Mouse (Mus musculus) embryonic facial prominence, embryonic 14.5 days (tissue): ENCODE data around the gene Smarcc1. TPM values are rescaled to one million over a fixed set of nuclear protein-coding genes. Genes with fewer than 3 reads are reported as not detected.
"Not testable (repeated sequence)": the region's sequence is repeated elsewhere in the genome, so short reads cannot be mapped to it uniquely, and the experiment has no call there.

Experiments
- ATAC-seq: fragments of 200-750 bp; cut with Nextera tagmentation; 2 replicates; pipeline ENCODE4 v1.8.0; 2017; ENCODE audit warnings: low read depth, moderate number of reproducible peaks, moderate TSS enrichment
- DNase-seq: peaks from one replicate; pipeline ENCODE4 v3.0.0-alpha.2; 2015; ENCODE audit warnings: low spot score
- H3K27ac ChIP-seq: fragments of 300-500 bp; sonication (generic); replicated peaks from 2 replicates; pipeline ENCODE4 v1.5.1; 2014; ENCODE audit warnings: low read depth, mild to moderate bottlenecking, low read length, moderate library complexity
- H3K27me3 ChIP-seq: fragments of 300-500 bp; sonication (generic); replicated peaks from 2 replicates; pipeline ENCODE4 v1.6.1; 2014; ENCODE audit warnings: low read length; ENCODE audit not compliant: control insufficient read depth, insufficient read depth
- H3K36me3 ChIP-seq: fragments of 300-500 bp; sonication (generic); 2 replicates; pipeline ENCODE4 v1.6.1; 2014; ENCODE audit warnings: low read length, mixed read lengths; ENCODE audit not compliant: control insufficient read depth, insufficient read depth
- H3K4me1 ChIP-seq: fragments of 300-500 bp; sonication (generic); 2 replicates; pipeline ENCODE4 v1.6.1; 2014; ENCODE audit warnings: antibody characterized with exemption, low read length; ENCODE audit not compliant: control insufficient read depth, insufficient read depth
- H3K4me2 ChIP-seq: fragments of 300-500 bp; sonication (generic); 2 replicates; pipeline ENCODE4 v1.6.1; 2014; ENCODE audit warnings: low read depth, mild to moderate bottlenecking, low read length, moderate library complexity, mixed read lengths
- H3K4me3 ChIP-seq: fragments of 300-500 bp; sonication (generic); 2 replicates; pipeline ENCODE4 v1.5.1; 2014; ENCODE audit warnings: low read depth, mild to moderate bottlenecking, low read length
- H3K9ac ChIP-seq: fragments of 300-500 bp; sonication (generic); 2 replicates; pipeline ENCODE4 v1.6.1; 2014; ENCODE audit warnings: low read depth, mild to moderate bottlenecking, low read length, moderate library complexity, mixed read lengths
- H3K9me3 ChIP-seq: fragments of 300-500 bp; sonication (generic); 2 replicates; pipeline ENCODE4 v1.6.1; 2016; ENCODE audit warnings: low read length; ENCODE audit not compliant: control insufficient read depth
- WGBS: fragments of 180-500 bp; shearing (Covaris S2); extraction: QIAGEN DNeasy Blood & Tissue Kit; methylation state at CpG from one replicate; pipeline ENCODE4 v1.1.7; 2014; 5-methylcytosine and 5-hydroxymethylcytosine counted together
- polyA plus RNA-seq: library from polyadenylated mRNA; unstranded; fragments of >200 nt; fragmentation: Nextera tagmentation; extraction: Ambion mirVana; gene quantifications from 2 replicates; pipeline ENCODE4 v1.2.1, GENCODE M21; 2014

Gene Smarcc1
- polyA plus RNA-seq, 1 experiment from 2014 or later, result 105 TPM

DNA sequence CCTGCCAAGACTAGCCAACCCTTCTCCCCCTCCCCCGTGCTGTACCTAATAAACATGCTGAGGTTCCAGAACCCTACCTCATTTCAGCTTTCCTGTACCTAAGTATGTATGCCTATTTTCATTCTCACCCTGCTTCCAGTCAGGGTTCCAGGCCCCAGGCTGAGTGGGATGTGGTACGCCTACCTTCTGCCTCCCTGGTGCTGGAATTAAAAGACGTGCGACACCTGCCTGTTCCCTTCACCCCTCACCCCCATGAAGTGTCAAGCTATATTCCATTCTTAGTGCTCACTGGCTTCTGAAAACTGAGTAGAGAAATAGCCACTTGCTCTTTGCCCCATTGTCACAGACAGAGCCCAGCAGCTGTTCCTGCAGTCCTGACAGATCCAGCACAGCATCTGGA is 3.9 kb downstream of the Smarcc1 start:
- DNase-seq, result peak; percentile 40
- 77% methylated on average over 4 of the region's 4 CpGs for WGBS
- Histone ChIP-seq H3K4me3 (no peak overlapping the region), H3K4me2 (no peak overlapping the region), H3K27me3 (no peaks in the 10 kb centered on the region), H3K9me3 (no peaks in the 10 kb centered on the region), H3K9ac (no peak overlapping the region), H3K36me3 (no peaks in the 10 kb centered on the region), H3K4me1 (peaks cover 4% of the 10 kb centered on the region), H3K27ac (no peak overlapping the region)
- no peak for ATAC-seq

DNA sequence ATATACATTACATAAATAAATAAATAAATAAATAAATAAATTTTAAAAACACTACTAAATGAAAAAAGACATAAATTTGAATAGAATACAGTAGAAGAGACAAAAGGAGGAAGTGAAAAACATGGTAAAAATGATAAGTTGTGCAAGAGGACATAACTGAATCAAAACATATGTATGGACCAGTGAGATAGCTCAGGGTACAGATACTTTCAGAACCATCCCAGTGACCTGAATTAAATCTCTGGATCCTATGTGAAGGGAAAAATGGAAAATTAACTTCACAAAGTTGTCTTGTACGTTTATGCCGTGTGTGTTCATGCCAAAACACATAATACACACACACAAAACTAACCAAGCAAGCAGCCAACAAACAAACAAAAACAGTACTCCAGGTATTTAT is 5.8 kb downstream of the Smarcc1 start:
- peaks cover 1% of the 10 kb centered on the region for H3K4me1 ChIP-seq
- no peak overlapping the region for H3K9ac ChIP-seq
- DNase-seq (no peak), ATAC-seq (no peak)
- H3K9me3 ChIP-seq, result no peaks in the 10 kb centered on the region
- H3K4me3 ChIP-seq, result no peak overlapping the region
- H3K27me3 ChIP-seq, result no peaks in the 10 kb centered on the region
- no peak overlapping the region for H3K4me2 ChIP-seq
- H3K27ac ChIP-seq, result no peak overlapping the region
- WGBS, result 77% methylated on average over 2 of the region's 2 CpGs
- no peaks in the 10 kb centered on the region for H3K36me3 ChIP-seq

DNA sequence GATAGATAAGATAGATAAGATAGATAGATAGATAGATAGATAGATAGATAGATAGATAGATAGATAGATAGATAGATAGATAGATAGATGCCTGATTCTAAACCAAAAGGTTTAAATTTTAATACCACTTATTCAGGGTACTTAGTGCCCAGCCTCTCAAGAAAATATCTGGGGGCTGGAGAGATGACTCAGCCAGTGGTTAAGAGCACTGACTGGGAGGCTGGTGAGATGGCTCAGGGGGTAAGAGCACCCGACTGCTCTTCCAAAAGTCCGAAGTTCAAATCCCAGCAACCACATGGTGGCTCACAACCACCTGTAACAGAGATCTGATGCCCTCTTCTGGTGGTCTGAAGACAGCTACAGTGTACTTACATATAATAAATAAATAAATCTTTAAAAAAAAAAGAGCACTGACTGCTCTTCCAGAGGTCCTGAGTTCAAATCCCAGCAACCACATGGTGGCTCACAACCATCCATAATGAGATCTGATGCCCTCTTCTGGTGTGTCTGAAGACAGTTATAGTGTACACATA is 6.6 kb downstream of the Smarcc1 start:
- WGBS, result 71% methylated on average over 2 of the region's 2 CpGs
- not testable (repeated sequence) for H3K4me2 ChIP-seq, H3K9me3 ChIP-seq, H3K4me3 ChIP-seq, ATAC-seq, DNase-seq, H3K27me3 ChIP-seq, H3K9ac ChIP-seq, H3K27ac ChIP-seq, H3K4me1 ChIP-seq, H3K36me3 ChIP-seq

DNA sequence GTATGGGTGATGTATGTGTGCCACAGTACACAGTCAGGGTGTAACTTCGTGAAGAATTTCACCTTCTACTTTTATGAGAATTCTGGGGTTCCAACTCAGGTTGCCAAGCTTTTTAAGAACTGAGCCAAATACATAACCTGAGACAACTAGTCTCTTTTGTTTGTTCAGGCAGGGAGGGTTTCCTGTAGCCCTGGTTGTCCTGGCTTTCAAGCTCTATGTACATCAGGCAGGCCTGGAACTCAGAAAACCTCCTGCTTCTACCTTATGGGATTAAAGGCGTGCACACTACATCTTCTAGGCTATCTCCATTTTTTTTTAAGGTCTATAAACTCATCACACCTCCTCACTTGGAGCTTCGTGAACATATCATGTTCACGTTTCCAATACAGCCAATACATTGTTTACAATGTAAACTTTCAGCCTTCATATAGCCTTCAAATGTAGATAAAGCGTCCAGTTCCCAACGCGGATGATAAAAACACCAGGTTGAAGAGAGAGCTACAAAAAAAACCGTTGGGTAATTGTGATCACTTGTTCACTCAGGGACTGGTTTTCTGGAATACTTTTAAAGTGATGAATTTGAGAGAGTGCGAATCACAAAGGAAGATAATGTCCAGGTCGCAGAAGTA is 13.5 kb downstream of the Smarcc1 start:
- no peak for DNase-seq
- WGBS, result 25% methylated on average over 10 of the region's 10 CpGs
- Histone ChIP-seq H3K9me3 (no peaks in the 10 kb centered on the region), H3K27ac (peak overlapping the region; percentile 93), H3K4me1 (peaks cover 8% of the 10 kb centered on the region; the same call in 1 of the 2 replicates), H3K27me3 (no peaks in the 10 kb centered on the region), H3K36me3 (peaks cover 10% of the 10 kb centered on the region; the same call in 1 of the 2 replicates), H3K4me2 (peak overlapping the region; percentile 52), H3K9ac (peak overlapping the region; percentile 99), H3K4me3 (peak overlapping the region; percentile 95)
- ATAC-seq, result no peak

DNA sequence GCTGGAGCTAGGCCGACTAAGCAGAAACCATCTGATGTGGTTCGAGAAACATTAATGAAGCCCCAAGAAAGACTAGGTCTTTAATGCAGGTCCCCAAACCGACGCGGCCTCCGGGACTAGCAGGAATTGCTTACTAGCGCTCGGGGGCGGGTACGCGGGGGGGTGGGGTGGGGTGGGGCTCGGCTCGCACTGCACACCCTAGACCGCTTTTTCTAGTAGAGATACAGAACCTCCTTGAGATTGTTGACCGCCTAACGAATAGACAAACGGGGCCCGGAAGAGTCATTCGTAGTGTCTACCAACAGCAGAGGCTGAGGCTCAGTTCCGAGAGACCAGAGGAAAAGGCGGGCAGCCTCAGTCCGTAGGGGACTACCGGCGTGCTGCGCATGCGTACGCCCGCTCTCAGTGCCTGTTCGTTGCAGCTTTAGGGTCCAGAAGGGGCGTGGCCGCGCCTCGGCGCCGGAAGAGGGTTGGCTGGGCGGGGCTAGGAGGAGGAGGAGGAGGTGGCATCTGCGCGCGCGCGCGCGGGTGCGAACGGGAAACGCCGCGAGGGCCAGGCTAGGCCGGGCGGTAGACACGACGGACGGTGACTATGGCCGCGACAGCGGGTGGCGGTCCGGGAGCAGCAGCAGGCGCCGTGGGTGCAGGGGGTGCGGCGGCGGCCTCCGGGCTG is 14.2 kb downstream of the Smarcc1 start:
- Histone ChIP-seq H3K36me3 (peaks cover 17% of the 10 kb centered on the region), H3K4me2 (peak overlapping the region; percentile 64), H3K27ac (peak overlapping the region; percentile 93), H3K9ac (peak overlapping the region; percentile 99), H3K9me3 (no peaks in the 10 kb centered on the region), H3K27me3 (no peaks in the 10 kb centered on the region), H3K4me3 (peak overlapping the region; percentile 95), H3K4me1 (peaks cover 8% of the 10 kb centered on the region; the same call in 1 of the 2 replicates)
- 2% methylated on average over 19 of the region's 64 CpGs for WGBS
- peak; percentile 99 for DNase-seq
- ATAC-seq, result peak; percentile 97

DNA sequence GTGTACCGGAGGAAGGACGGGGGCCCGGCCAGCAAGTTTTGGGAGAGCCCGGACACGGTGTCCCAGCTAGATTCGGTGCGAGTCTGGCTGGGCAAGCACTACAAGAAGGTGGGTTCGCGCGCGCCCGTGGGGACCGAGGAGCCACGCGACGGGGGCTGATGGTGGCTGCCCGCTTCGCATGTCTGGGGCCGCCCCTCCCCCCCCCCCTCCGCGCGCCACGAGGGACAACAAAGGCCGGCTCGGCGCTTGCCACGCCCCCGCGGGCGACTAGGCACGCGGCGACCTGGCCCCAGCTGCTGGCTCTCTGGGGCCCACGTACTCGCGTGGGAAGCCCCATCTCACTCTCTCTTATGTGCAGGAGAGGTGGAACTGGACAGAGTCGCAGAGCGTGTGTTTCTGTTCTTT is 14.7 kb downstream of the Smarcc1 start:
- Histone ChIP-seq H3K9ac (peak overlapping the region; percentile 99), H3K27me3 (no peaks in the 10 kb centered on the region), H3K4me1 (peaks cover 8% of the 10 kb centered on the region; the same call in 1 of the 2 replicates), H3K9me3 (no peaks in the 10 kb centered on the region), H3K36me3 (peaks cover 22% of the 10 kb centered on the region), H3K4me3 (peak overlapping the region; percentile 95), H3K4me2 (peak overlapping the region; percentile 64), H3K27ac (peak overlapping the region; percentile 93)
- ATAC-seq, result peak; percentile 51
- peak; percentile 37 for DNase-seq
- 0% methylated on average over 17 of the region's 38 CpGs for WGBS

DNA sequence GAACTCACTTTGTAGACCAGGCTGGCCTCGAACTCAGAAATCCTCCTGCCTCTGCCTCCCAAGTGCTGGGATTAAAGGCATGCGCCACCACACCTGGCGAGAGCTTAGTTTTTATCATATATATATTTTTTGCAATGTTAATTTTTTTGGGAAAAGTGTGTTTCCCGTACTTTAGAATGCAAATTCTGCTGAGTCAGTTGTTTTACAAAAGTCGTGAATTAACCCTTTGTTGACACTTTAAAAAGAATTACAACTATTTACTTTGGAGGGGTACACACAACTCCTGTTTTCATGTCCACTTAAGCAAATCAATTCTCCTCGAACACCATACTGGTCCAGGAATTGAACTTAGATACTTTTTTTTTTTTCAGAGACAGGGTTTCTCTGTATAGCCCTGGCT is 15.4 kb downstream of the Smarcc1 start:
- Histone ChIP-seq H3K27ac (no peak overlapping the region), H3K4me1 (peaks cover 8% of the 10 kb centered on the region; the same call in 1 of the 2 replicates), H3K4me3 (peak overlapping the region; percentile 95), H3K27me3 (no peaks in the 10 kb centered on the region), H3K36me3 (peaks cover 23% of the 10 kb centered on the region), H3K9ac (no peak overlapping the region; the same call in 1 of the 2 replicates), H3K4me2 (peak overlapping the region; percentile 64), H3K9me3 (no peaks in the 10 kb centered on the region)
- ATAC-seq, result no peak
- WGBS, result 63% methylated on average over 6 of the region's 6 CpGs
- no peak for DNase-seq

DNA sequence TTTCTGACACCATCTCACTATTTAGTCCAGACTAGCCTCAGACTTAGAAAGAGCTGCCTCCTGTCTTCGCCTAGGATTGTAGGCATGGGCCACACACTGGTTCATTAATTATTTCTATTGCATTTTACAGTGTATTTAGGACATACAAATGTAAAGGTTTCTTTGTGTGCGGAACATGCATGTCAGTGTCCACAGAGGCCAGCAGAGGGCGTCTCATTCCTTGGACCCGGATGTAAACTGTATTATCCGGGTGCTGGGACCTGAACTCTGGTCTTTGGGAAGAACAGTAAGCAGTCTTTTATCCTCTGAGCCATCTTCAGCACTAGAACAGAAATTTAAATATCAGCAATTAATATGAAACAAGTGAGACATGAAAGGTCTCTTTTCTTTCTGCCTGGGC is 16.7 kb downstream of the Smarcc1 start:
- Histone ChIP-seq H3K4me2 (no peak overlapping the region; the same call in 1 of the 2 replicates), H3K27ac (0 out of 2 replicates have a peak overlapping the region, but pooled peaks have one; percentile 1), H3K27me3 (no peaks in the 10 kb centered on the region), H3K9me3 (no peaks in the 10 kb centered on the region), H3K4me3 (no peak overlapping the region), H3K36me3 (peaks cover 34% of the 10 kb centered on the region), H3K9ac (no peak overlapping the region), H3K4me1 (peaks cover 8% of the 10 kb centered on the region; the same call in 1 of the 2 replicates)
- ATAC-seq (no peak), DNase-seq (no peak)
- 87% methylated on average over 5 of the region's 5 CpGs for WGBS
